Mouse (Mus musculus): ENCODE results near the gene Slc36a3.

- TF ChIP-seq E2F4 (IDR thresholded peaks at IDR 0.05; ENCODE audit: insufficient read depth), result no peak
- TF ChIP-seq POLR2A (IDR thresholded peaks at IDR 0.05; ENCODE audit: insufficient read length, low read depth), result no peak
- TF ChIP-seq MYOG (IDR thresholded peaks at IDR 0.05; ENCODE audit: control insufficient read depth in 1 of 3, insufficient read depth in 1 of 3, insufficient read length in 2 of 3, low read depth in 2 of 3), result no peak
- no peak for TF ChIP-seq MAX (IDR thresholded peaks at IDR 0.05; ENCODE audit: low read depth)
- no peak for TF ChIP-seq USF1 (IDR thresholded peaks at IDR 0.05; ENCODE audit: low read depth)
- no peak for TF ChIP-seq CEBPB (IDR thresholded peaks at IDR 0.05; ENCODE audit: insufficient read depth, poor library complexity, severe bottlenecking)
- TF ChIP-seq TCF3 (IDR thresholded peaks at IDR 0.05; ENCODE audit: insufficient read length, low read depth), result no peak
These were observed 31.2 kb downstream of the Slc36a3 start for GRCm38 (mm10) chr11:55120279-55120678.
